Mouse (Mus musculus) urinary bladder, postnatal 14 days (tissue): ENCODE results near the gene Mrpl39.
A peak's percentile ranks its signal among the peaks of the same experiment; 100 is the strongest.

Experiments used
- DNase-seq: peaks from one replicate; pipeline ENCODE4 v3.0.0; 2021; ENCODE audit warnings: low spot score

Mrpl39 gene

DNA sequence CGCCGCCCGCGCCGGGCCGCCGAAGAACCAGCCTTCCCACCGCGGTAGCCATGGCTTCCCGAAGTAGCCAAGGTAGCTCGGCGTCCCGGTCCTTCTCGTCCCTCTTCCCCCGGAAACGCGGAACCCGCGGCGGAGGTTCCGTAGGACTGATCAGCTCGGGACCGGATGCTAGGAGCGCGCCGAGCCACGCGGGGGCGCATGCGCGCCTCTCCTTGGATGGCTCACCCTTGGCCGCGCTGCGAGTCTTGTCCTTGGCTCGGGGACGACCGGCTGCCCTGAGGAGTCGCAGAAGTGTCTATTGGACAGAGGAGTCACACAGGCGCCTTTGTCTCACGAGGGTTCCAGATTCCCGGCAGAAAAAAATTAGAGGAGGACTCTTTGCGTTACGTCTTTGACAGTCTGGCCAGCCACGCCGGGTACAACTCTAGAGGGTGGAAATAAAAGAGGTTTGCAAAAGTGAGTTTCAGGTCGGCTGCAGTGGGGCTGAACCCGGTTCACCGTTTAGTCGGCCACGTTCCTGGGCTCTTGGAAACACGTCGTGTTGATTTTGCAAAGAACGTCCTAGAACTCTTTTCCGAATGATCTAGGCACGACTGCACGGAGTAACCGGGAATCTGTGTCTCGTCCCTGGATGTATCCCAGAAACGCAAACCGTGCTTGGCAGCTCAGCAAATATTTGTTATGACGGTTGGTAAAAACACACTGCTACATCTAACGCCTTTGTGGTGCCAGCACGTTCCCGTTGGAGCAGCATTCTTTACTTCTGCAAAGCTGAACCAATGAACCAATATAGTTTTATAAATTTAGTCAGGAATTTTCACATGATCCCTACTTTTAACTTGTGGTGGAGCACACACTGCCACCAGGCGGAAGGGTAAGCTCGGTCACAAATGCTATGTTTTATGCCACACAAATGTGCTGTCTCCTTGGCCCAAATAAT, at the start of gene Mrpl39:
TSS of gene Mrpl39 (minus strand) at position 577 of the 940 bp plus-strand sequence.
- peak; percentile 96 for DNase-seq

DNA sequence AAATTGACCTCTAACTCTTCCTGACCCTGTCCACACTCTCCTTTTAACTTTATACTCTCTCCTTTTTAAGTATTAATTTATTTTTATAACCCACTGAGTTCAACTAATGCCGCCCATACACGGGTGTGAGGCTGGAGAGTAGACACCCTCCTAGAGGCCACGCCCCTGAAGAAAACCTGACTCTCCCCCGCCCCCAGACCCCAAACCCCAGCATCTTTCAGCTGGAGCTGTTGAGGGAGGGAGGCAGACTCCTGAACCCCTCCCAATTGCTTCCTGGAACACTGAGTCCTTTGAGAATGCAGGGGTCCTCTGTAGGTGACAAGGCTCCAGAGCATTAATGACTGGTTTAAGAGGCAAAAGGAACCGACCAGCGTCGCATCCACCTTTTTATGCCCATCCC, 49.4 kb upstream of the Mrpl39 start:
- no peak for DNase-seq

DNA sequence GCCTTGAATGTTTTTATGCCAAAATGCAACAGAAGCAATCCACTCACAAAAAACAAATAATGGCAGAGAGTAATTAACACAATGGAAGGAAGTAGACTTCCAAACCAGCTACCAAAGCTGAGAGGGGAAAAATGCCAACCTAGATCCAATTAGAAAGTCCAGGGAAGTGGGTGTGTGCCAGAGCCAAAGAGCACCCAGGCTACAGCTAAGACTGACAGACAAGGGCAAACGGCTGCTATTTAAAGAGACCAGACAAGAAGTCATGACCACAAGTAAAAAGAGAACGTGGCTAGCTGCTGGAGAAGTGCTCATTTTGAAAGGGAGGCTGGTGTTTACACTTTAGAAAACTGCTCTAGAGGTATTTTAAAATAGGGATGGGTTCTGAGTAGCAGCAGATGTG, 47.7 kb upstream of the Mrpl39 start:
- no peak for DNase-seq

DNA sequence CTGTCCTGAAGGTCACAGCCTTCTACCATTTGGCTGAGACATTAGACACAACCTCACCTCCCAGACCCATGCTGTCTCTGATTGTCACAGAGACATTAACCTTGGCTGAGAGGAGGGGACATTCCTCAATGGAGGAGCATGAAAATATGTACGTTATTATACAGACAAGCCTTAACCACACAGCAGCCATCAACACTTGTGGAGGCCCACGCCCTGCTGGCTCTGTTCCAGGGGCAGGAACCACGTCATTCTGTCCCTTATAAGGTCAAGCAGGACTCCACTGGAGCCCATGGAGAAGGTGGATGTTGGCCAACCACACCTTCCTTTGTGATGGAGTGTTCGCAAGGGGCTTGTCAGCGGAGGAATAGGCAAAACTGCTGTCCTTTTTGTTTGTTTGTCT, 44.2 kb upstream of the Mrpl39 start:
- DNase-seq = no peak

DNA sequence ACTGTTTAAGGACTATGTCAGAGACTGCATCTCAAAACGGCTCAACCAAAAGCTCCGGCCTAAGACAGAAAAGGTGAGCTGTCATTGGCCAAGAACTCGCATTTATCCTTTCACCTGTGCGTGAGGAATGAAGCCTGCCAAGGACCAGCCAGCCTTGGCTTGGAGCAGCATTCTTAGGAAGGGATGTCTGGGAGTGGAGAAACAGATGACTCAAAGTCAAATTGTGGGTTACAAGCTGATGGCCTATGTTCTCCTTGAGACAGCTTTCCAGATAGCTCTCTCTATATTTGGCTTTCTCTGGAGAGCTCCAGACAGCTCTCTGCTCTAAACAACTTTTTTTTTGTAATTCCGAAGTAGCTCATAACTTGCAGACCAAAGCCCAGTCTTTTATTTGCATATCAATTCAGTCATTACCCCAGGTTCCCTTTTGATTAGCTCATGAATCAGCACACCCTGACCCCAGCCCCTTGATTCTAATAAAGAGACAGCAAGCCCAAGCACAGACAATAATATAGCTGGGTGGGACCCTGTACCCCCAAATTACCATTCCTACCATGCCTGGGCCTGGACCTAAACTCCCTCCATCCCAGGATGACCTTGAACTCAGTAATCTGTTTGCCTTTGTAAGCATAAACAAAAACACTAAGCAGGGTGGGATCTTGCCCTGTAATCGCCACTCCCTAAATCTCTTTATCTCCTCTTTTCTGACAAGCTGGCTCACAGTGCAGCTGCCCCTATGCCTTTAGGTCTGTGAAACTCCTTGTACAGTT, 43.5 kb upstream of the Mrpl39 start:
- no peak for DNase-seq

DNA sequence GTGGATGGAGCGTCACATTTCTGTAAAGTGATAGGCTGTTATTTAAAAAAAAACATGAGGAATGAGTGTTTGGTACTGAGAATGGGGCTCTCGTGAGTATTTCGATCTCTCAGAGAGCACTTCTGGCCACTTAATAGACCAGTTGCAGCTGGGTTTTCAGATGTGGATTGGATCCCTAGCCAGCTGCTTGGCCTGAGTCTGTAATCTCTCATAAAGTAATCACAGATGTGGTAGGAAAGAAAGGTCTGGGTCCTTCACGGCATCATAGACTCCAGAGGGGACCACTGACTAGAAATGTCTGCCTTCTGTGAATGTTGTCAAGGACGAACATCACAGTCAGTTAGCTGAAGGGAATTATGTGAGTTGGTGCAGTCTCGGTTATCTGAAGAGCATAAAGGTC, 42.9 kb upstream of the Mrpl39 start:
- no peak for DNase-seq

DNA sequence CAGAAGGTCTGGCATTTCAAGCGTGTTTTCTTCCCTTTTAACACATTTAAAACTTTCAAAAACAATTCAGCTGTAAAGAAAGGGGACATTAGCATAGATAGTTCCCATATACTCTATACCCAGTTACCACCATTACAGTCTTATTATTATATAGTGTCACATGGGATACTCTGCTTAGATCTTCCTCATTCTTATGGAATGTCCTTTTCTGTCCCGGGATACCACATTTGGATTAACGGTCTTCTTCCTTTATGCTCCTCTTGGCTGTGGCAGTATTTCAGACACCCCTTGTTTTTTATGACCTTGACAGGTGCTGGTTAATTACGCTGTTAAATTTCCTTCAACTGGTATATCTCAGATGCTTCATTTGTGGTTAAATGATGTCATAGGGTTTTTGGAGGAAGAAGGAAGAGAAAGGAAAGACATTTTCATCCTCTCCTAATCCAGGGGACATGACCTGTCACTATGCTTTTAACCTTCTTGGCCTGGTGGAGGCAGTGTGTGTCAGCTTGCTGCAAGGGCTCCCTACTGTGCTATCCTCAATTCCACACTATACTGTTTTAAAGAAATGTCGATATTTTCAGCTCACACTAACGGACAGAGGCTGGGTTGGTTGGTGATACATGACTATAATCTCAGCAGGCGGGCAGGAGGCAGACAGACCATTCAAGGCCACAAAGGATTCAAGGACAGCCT, 40.7 kb upstream of the Mrpl39 start:
- DNase-seq = no peak

DNA sequence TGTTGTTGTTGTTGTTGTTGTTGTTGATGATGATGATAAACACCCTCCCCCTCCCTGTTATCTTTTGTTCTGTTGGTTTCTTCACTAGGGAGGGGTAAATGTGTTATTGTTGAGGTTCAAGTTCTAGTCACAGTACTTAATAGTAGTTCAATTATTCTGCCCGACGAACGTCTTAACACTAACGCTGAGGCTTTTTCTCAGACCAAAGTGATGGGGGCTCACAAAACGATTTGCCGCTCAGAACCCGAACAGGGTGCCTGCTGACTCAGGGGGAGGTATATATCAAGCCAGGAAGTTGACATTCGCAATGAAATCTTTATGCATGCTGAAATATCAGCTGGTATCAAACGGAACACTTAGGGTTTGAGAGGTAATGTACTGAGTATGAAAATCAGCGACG, 39.8 kb upstream of the Mrpl39 start:
- no peak for DNase-seq

DNA sequence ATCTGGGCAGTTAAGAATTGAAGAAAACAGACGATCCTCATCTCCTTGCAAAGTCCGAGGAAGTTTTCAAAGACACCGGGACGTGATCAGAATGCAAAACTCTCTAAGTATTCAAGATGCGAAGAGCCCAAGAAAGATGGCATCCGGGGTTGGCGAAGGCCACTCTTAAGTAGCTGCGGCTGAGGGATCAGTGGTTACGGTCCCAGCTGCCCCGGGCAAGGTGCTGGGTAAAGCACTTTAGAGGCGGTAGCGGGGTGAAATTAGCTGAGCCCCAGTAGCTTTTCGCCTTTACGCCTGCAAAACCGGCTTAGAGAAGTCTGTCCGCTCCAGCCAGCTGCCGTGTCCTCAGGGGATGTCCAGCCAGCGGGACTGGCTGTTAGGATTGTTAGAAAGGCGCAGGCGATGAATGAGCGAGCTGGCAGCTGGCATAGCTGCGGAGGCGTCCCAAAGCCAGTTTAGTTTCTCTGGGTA, 39.3 kb upstream of the Mrpl39 start:
- peak; percentile 4 for DNase-seq

DNA sequence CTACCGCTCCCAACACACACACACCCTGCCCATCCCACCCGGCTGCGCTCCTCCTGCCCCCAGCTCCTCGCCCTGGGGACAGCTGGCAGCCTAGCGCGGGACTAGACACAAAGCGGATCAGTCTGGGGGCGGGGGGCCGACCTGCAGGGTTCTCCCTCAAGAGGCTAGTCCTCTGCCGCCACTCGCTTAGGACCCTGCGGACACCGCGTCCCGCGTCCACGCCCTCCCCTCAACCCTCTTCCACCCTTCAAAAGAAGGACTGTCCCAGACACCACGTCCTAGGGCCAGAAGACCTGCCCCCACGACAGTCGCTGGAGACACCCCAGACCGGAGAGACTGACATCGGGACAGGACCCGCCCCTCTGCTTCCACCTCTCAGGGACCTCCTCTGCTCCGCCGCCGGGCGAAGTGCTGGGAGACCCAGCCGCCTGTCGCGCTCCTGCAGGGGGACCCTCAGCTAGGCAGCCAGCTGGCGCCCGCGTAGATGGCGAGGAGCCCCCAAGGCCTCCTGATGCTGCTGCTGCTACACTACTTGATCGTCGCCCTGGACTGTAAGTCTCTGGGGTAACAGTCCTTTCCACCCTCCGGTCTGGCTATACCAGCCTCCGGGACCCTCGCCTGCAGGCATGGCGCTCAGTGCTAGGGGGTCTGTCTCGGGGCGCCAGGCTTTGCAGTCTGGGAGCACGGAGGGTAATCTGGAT, 38.6 kb upstream of the Mrpl39 start, which contains the start of gene Jam2:
TSS of gene Jam2 (plus strand) at position 121 of the 701 bp plus-strand sequence.
- DNase-seq = peak; percentile 48

DNA sequence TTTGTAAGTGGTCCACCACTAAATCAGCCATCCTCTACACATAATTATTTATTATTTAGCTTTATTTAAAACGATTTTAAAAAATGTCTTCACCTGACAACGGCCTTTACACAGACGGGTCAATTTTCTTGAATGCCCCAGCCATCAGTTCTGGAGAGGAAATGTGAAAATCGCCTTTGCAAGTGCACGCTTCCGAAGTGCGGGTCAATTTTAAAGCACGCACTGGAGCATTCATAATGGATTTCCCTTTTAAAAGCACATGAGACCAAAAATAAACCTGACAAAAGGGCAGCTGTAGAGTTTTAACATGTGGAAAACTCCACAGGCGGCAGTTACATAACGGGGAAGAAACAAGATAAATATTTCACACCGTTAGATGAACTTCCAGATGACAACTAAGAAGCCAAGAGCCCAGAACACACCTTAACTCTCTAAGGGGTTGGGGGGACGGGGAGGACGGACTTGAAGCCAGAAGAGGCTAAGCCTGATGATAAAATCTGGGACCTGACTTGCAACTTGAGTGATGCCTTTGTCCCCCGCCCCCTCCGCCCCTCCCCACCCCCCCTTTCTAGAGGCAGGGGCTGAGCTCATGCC, 37.8 kb upstream of the Mrpl39 start:
- DNase-seq = no peak

DNA sequence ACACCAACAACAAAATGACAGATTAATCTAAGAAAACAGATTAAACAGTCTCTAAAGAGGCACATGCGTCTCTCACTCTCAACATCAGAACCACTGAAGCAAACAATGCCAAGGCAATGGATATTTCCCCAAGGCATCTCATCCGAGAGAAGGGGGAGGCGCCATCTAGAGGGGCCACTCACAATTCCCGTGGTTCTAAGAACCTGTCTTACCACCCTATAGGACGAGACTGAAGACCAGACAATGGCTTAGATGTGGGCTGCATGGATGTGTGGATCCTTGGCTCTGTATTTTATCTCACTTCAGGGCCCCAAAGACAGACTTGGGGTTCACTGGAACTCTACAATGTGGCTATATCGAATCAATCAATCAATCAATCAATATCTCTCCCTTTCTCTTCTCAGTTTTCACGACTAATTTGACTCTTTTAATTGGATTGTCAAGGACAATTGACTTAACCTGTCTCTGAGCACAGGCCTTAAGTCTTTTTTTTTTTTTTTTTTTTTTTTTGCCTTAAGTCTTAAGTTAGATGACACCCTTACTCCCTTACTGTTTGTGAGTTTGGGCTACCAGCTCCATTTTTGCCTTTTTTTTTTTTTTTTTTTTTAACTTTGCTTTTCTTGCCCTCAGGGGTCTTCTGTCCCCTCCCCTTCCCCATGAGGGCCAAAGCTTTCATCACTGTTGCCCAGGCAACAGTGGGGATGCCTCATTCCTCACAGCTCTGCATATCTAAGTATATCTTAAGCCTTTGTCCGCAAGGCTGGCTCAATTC, 37.1 kb upstream of the Mrpl39 start:
- DNase-seq = no peak

DNA sequence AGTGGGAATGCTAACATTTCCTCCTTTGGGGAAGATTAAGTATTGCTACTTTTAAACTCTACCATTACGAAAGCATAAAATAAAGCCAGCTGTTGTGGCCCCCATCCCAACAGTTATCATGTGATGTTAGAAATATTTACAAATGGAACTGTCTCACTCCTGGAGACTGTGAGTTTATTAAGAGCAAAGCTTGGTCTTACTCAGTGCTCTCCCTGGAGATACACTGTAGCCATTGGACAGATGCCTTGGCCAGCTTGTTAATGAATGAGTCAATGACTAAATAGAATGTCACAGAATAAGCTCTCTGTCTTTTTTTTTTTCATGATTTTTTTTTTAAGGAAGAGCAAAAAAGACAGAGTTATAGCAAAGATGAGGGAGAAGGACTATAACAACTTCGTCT, 35.9 kb upstream of the Mrpl39 start:
- DNase-seq = peak; percentile 48

DNA sequence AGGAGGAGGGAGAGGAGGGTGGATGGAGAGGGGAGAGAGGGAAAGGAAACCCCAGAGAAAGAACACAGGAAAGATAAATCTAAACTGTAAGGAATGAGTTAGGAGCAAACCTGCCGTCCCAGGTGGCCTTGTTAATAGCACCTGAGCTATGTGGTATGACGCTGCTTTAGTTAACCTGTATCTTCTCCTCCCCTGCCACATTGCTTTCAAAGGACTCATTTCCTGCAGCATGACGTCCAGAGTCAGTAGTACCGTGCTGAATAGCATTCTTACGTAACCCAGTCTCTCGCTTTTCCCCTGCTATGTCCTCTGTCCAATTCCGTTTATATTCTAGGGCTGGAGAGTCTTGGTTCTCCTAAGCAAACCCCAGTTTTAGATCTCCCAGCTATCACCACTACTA, 35.3 kb upstream of the Mrpl39 start:
- DNase-seq = no peak

DNA sequence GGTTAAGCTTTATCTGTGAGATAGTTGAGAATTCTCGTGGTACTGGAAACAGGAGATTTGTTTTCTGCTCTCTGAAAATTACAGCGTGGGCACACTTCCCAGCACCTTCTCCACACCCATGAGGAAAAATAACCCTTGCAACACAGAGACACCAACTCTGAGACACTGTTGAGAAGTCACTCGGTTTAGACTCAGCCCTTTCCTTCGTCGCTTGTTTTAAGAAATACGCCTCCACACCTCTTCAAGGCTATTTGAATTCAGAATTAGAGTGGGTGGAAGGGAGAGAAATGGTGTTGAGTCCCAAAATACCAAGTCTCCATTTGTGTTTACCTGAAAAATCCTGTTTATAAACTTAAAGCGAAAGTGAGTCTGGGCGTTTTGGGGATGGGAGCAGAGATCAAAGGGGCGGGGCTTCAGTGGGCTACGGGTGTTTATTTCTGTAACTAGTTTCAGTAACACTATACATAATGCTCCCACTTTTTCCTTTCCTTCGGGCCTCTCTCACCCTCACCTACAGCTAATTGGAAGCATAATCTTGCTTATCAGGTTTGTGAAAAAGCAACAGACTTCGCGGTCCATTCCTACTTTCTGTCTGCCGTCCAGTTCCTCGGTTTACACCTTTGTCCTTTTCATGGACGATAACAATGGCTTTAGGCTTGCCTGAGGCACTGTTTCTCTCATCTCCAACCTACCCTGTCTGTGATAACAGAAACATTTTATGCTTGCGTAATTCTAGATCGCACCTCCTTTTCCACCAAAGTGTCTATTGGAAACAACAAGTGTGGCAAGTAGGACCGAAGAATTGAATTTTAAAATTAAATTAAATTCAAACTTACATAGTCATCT, 34.3 kb upstream of the Mrpl39 start:
- DNase-seq = no peak

DNA sequence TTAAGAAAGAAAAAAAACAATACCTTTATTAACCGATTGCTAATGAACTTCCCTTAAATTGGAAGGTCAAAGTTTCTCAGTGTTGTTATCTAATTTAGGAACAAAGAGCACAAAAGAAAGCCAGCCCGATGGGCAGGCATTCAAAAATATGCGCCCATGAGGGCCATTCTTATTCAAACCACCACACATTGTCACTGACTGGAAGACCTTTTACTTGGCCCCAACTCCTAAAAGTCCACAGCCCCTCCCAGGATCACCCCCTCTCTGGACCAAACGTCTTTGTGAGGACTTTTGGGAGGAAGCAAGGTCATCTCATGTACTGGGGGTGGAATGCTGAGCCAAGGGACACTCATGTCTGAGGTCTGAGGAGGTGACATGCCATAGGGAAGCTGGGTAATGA, 33.6 kb upstream of the Mrpl39 start:
- no peak for DNase-seq

DNA sequence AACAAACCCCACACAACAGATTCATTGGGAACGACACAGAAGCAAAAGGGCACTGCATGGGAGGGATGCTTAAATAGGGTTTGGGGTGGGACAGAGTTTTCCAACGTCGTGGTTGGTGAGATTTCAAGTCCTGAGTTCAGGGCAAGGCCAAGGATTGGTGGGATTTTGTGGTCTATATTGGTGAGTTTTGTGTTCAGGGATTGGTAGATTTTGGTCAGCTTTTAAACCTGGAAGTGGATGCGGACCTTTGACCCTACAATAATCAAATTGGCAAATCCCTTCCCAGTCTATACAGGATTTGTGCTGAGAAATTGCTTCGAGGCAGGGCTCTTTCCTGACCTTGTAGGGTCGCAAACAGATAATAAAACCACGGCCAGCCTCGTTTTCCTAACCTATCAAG, 32.4 kb upstream of the Mrpl39 start:
- no peak for DNase-seq

DNA sequence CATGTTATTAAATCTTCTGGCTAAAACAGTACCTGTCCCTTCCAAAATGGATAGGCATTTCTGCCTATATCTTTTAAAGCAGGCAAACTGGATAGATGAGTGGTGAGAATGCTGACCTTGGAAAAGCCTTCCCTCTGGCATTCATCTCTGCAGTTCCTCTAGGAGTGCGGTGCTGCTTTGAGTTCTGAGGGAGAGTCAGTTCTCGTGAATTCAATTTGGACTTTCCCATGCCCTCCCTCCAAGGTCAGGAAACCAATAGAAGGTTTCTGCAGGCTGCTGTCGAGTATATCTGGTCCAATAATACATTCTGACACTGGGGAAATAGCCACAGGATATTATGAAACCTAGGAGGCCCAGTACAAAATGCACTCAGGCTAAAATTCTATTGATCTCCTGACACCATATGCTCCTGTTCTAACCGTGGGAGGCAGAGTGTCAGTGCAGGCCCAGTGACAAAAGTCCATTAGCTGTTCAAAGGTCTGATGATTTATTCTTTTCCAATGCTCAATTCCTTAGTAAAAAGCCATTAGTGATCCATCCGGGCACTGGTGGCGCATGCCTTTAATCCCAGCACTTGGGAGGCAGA, 10.3 kb upstream of the Mrpl39 start:
- DNase-seq = no peak
